Mouse (Mus musculus): ENCODE measurements around the gene Supt3. TPM values are rescaled to one million over a fixed set of nuclear protein-coding genes. Genes with fewer than 3 reads are reported as not detected.

Gene Supt3
- polyA plus RNA-seq, 1 experiment from 2014 or later, result 26.2 TPM

GRCm38 (mm10) chr17:45072495-45073347 is 295.8 kb downstream of the Supt3 start:
- DNase-seq (ENCODE audit: low spot score), result no peak
- 69% methylated on average over 7 of the region's 7 CpGs for WGBS
- Histone ChIP-seq H3K4me1 (replicated peaks; ENCODE audit: control insufficient read depth, insufficient read depth, low read length) (no peaks in the 10 kb centered on the region), H3K36me3 (replicated peaks; ENCODE audit: control insufficient read depth, insufficient read depth) (no peaks in the 10 kb centered on the region), H3K9ac (no peak overlapping the region), H3K27ac (no peak overlapping the region), H3K9me3 (ENCODE audit: control insufficient read depth, low read length) (no peaks in the 10 kb centered on the region), H3K27me3 (ENCODE audit: control insufficient read depth, insufficient read depth, low read length) (no peaks in the 10 kb centered on the region), H3K4me2 (replicated peaks) (no peak overlapping the region), H3K4me3 (replicated peaks; ENCODE audit: low read length) (no peak overlapping the region)
- no peak for ATAC-seq (ENCODE audit: low FRiP score)

DNA sequence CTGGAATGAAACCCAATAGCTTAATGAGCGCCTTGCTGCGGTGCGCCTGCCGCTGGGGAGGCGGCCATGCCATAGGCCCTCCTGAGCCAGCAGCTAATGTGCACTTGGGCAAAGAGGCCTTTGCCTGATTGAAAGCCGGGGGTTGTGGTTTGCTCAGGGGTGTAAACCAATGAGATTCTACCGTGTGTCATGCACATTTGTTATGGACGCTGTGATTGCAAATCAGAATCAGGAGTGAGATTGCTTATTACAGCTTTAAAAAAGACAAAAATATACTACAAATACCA is 296.3 kb downstream of the Supt3 start:
- no peak overlapping the region for H3K4me3 ChIP-seq (replicated peaks; ENCODE audit: low read length)
- no peaks in the 10 kb centered on the region for H3K27me3 ChIP-seq (ENCODE audit: control insufficient read depth, insufficient read depth, low read length)
- no peak for DNase-seq (ENCODE audit: low spot score)
- WGBS, result 93% methylated on average over 8 of the region's 8 CpGs
- no peak for ATAC-seq (ENCODE audit: low FRiP score)
- no peaks in the 10 kb centered on the region for H3K4me1 ChIP-seq (replicated peaks; ENCODE audit: control insufficient read depth, insufficient read depth, low read length)
- no peaks in the 10 kb centered on the region for H3K9me3 ChIP-seq (ENCODE audit: control insufficient read depth, low read length)
- no peak overlapping the region for H3K9ac ChIP-seq
- H3K36me3 ChIP-seq (replicated peaks; ENCODE audit: control insufficient read depth, insufficient read depth), result no peaks in the 10 kb centered on the region
- H3K4me2 ChIP-seq (replicated peaks), result no peak overlapping the region
- H3K27ac ChIP-seq, result no peak overlapping the region

DNA sequence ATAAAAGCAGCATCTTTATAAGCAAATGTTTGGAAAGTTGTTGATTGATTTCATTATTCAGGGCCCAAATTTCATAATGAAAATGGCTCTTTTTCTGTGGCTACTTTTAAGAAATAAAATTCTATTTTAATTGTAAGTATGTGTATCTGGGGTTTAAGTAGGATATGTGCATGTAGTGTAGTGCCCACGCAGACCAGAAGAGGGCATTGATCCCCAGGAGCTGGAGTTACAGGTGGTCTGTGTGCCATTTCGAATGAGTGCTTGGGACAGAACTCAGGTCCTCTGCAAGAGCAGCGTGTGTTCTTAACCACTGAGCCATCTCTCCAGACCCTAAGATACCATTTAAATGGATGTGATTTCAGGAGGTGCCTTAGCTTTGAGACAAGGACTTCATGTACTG is 296.8 kb downstream of the Supt3 start:
- no peak overlapping the region for H3K9ac ChIP-seq
- H3K27ac ChIP-seq, result no peak overlapping the region
- ATAC-seq (ENCODE audit: low FRiP score) (no peak), DNase-seq (ENCODE audit: low spot score) (no peak)
- H3K4me3 ChIP-seq (replicated peaks; ENCODE audit: low read length), result no peak overlapping the region
- H3K9me3 ChIP-seq (ENCODE audit: control insufficient read depth, low read length), result no peaks in the 10 kb centered on the region
- no peaks in the 10 kb centered on the region for H3K4me1 ChIP-seq (replicated peaks; ENCODE audit: control insufficient read depth, insufficient read depth, low read length)
- H3K27me3 ChIP-seq (ENCODE audit: control insufficient read depth, insufficient read depth, low read length), result no peaks in the 10 kb centered on the region
- WGBS, result 95% methylated on average over 3 of the region's 3 CpGs
- H3K36me3 ChIP-seq (replicated peaks; ENCODE audit: control insufficient read depth, insufficient read depth), result no peaks in the 10 kb centered on the region
- no peak overlapping the region for H3K4me2 ChIP-seq (replicated peaks)

DNA sequence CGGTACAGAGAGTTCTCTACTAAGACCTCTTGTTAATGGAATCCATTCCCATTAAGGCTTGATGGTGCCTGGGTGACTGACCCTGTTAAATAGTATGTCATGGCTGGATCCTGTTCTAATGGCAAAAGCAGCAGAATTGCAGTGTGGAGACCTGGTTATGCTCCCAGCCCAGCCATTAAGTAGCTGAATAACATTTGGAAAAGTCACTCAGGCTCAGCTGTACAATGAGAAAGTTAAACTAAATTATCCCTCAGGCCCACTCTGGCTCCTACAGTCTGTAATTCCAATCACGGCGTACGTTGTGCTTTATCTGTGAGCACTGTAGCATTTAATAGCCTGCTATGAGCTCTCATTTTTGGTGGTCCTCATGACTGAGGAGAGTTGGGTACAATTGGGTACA is 300.0 kb downstream of the Supt3 start:
- ATAC-seq (ENCODE audit: low FRiP score) (peak; percentile 75), DNase-seq (ENCODE audit: low spot score) (no peak)
- Histone ChIP-seq H3K36me3 (replicated peaks; ENCODE audit: control insufficient read depth, insufficient read depth) (no peaks in the 10 kb centered on the region), H3K27ac (no peak overlapping the region), H3K9ac (no peak overlapping the region), H3K9me3 (ENCODE audit: control insufficient read depth, low read length) (no peaks in the 10 kb centered on the region), H3K4me3 (replicated peaks; ENCODE audit: low read length) (no peak overlapping the region), H3K4me2 (replicated peaks) (no peak overlapping the region), H3K4me1 (replicated peaks; ENCODE audit: control insufficient read depth, insufficient read depth, low read length) (peaks cover 5% of the 10 kb centered on the region; the same call in 1 of the 2 replicates), H3K27me3 (ENCODE audit: control insufficient read depth, insufficient read depth, low read length) (no peaks in the 10 kb centered on the region)
- WGBS, result 76% methylated on average over 4 of the region's 4 CpGs

DNA sequence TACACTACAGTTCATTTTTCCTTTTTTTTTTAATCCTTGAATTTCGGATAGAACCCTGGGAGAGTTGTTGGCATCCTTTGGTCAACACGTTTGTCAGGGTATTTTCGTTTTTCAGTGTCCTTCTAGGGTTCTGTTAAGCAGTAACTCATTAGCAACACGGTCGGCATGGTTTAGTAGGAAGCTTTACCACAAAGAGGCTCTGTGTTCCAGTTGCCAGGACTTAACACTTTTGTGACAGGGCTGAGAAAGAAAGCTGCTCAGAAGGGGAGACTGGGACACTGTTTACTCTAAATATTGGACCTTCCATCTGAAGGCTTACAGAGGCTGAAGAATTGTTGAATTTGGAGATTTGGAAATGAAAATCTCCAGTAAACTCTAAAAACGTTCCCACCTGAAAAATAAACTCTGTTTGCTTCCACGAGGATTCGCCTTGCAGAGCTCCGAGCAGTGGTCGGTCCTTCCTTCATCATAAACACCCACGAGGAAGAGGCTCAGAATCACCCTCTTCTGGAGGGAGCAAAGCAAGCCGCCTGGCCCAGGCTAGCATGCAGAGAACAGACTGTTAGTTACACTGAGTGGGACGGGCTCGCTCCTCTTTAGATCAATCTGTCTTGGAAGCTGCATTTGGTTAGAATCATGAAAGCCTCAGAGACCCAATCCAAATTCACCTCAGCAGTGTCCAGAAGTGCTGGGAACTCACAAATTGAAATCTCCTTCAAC is 301.1 kb downstream of the Supt3 start:
- no peak overlapping the region for H3K9ac ChIP-seq
- H3K36me3 ChIP-seq (replicated peaks; ENCODE audit: control insufficient read depth, insufficient read depth), result no peaks in the 10 kb centered on the region
- DNase-seq (ENCODE audit: low spot score) (no peak), ATAC-seq (ENCODE audit: low FRiP score) (no peak)
- no peak overlapping the region for H3K4me3 ChIP-seq (replicated peaks; ENCODE audit: low read length)
- H3K27me3 ChIP-seq (ENCODE audit: control insufficient read depth, insufficient read depth, low read length), result no peaks in the 10 kb centered on the region
- no peaks in the 10 kb centered on the region for H3K9me3 ChIP-seq (ENCODE audit: control insufficient read depth, low read length)
- H3K4me1 ChIP-seq (replicated peaks; ENCODE audit: control insufficient read depth, insufficient read depth, low read length), result peaks cover 8% of the 10 kb centered on the region; the same call in 1 of the 2 replicates
- H3K27ac ChIP-seq, result no peak overlapping the region
- H3K4me2 ChIP-seq (replicated peaks), result no peak overlapping the region
- WGBS, result 73% methylated on average over 14 of the region's 14 CpGs

DNA sequence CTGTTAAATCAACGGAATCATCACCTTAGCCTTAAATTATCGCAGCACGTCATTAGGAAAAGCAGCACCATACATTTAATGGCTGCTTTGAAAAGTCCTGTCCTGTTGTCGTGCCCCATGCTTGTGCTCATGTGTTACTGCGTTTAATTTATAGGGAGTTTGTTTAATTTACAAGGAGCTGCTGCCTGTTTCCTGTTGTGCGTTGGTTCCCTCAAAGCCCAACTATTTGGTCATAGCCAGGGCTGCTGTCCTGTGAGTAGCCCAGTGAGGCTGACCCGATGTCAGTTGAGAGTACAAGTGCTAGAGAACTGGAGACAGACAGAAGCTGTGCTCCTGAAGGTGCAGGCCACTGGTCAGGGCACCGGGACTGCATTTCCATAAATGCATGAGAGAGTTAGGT is 304.6 kb downstream of the Supt3 start:
- H3K9ac ChIP-seq, result no peak overlapping the region
- no peaks in the 10 kb centered on the region for H3K36me3 ChIP-seq (replicated peaks; ENCODE audit: control insufficient read depth, insufficient read depth)
- no peak for ATAC-seq (ENCODE audit: low FRiP score)
- no peaks in the 10 kb centered on the region for H3K27me3 ChIP-seq (ENCODE audit: control insufficient read depth, insufficient read depth, low read length)
- H3K4me3 ChIP-seq (replicated peaks; ENCODE audit: low read length), result no peak overlapping the region
- no peaks in the 10 kb centered on the region for H3K9me3 ChIP-seq (ENCODE audit: control insufficient read depth, low read length)
- peaks cover 8% of the 10 kb centered on the region; the same call in 1 of the 2 replicates for H3K4me1 ChIP-seq (replicated peaks; ENCODE audit: control insufficient read depth, insufficient read depth, low read length)
- H3K27ac ChIP-seq, result no peak overlapping the region
- DNase-seq (ENCODE audit: low spot score), result no peak
- WGBS, result 81% methylated on average over 8 of the region's 8 CpGs
- H3K4me2 ChIP-seq (replicated peaks), result no peak overlapping the region

DNA sequence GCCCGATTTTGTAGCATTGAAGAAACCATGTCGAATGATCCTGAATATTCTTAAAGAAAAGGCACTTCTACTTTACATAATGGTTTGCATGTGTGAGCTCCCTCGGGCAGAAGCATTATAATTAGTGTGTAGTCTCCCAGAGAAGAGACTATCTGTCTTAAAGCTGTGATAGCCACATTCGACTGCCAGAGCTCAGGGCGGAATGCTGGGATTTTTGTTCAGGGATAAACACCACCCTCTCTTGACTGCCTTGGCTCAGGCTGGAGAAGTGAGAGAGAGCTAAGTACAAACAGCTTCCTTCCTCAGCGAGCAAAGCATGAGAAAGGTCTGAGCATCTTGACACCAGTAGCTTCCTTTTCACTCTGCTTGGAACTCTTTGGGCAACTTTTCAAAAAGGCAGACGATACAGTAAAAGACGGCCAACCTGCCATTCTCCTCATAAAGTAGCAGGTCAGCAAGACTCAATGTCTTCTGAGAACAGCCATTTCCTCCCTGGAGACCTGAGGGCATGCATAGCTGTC is 305.1 kb downstream of the Supt3 start:
- WGBS, result 56% methylated on average over 8 of the region's 8 CpGs
- Histone ChIP-seq H3K27ac (no peak overlapping the region), H3K4me2 (replicated peaks) (no peak overlapping the region), H3K27me3 (ENCODE audit: control insufficient read depth, insufficient read depth, low read length) (no peaks in the 10 kb centered on the region), H3K9me3 (ENCODE audit: control insufficient read depth, low read length) (no peaks in the 10 kb centered on the region), H3K36me3 (replicated peaks; ENCODE audit: control insufficient read depth, insufficient read depth) (no peaks in the 10 kb centered on the region), H3K4me3 (replicated peaks; ENCODE audit: low read length) (no peak overlapping the region), H3K9ac (no peak overlapping the region), H3K4me1 (replicated peaks; ENCODE audit: control insufficient read depth, insufficient read depth, low read length) (peaks cover 8% of the 10 kb centered on the region; the same call in 1 of the 2 replicates)
- DNase-seq (ENCODE audit: low spot score) (no peak), ATAC-seq (ENCODE audit: low FRiP score) (no peak)

DNA sequence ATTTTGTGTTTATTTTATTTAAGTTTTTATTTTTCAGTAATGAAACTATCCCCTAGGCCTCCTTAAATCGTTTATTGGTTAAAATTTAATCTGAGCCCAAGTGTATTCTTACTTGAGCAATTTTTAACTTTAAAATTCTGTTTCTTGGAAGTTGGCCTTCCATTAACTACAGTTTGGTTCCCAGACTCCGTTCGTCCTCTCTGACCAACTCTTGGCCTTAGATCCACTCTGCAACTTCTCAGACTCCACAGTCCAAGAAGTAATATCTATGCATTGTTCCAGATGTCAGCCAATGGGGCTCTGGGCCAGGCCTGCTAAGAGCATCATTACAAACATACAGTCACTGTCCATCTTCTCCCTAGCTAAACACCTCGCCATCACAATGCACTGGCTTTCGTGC is 309.4 kb downstream of the Supt3 start:
- no peak overlapping the region for H3K4me2 ChIP-seq (replicated peaks)
- H3K36me3 ChIP-seq (replicated peaks; ENCODE audit: control insufficient read depth, insufficient read depth), result no peaks in the 10 kb centered on the region
- H3K9me3 ChIP-seq (ENCODE audit: control insufficient read depth, low read length), result no peaks in the 10 kb centered on the region
- WGBS, result 95% methylated on average over 5 of the region's 5 CpGs
- H3K4me3 ChIP-seq (replicated peaks; ENCODE audit: low read length), result no peak overlapping the region
- no peak overlapping the region for H3K27ac ChIP-seq
- no peaks in the 10 kb centered on the region for H3K27me3 ChIP-seq (ENCODE audit: control insufficient read depth, insufficient read depth, low read length)
- peaks cover 8% of the 10 kb centered on the region; the same call in 1 of the 2 replicates for H3K4me1 ChIP-seq (replicated peaks; ENCODE audit: control insufficient read depth, insufficient read depth, low read length)
- H3K9ac ChIP-seq, result no peak overlapping the region
- DNase-seq (ENCODE audit: low spot score) (no peak), ATAC-seq (ENCODE audit: low FRiP score) (no peak)

GRCm38 (mm10) chr17:45087022-45087421 is 310.1 kb downstream of the Supt3 start:
- no peak for ATAC-seq (ENCODE audit: low FRiP score)
- H3K9me3 ChIP-seq (ENCODE audit: control insufficient read depth, low read length), result no peaks in the 10 kb centered on the region
- no peak overlapping the region for H3K9ac ChIP-seq
- no peak for DNase-seq (ENCODE audit: low spot score)
- no peaks in the 10 kb centered on the region for H3K27me3 ChIP-seq (ENCODE audit: control insufficient read depth, insufficient read depth, low read length)
- no peak overlapping the region for H3K4me2 ChIP-seq (replicated peaks)
- no peak overlapping the region for H3K27ac ChIP-seq
- H3K4me1 ChIP-seq (replicated peaks; ENCODE audit: control insufficient read depth, insufficient read depth, low read length), result peaks cover 2% of the 10 kb centered on the region; the same call in 1 of the 2 replicates
- no peak overlapping the region for H3K4me3 ChIP-seq (replicated peaks; ENCODE audit: low read length)
- 88% methylated on average over 5 of the region's 5 CpGs for WGBS
- H3K36me3 ChIP-seq (replicated peaks; ENCODE audit: control insufficient read depth, insufficient read depth), result no peaks in the 10 kb centered on the region

Measured in hindbrain, embryonic 14.5 days (tissue).